In genomic region chr9:71728822-71729311, GRCm38 (mm10) we compare ENCODE assay signal across 15 mouse cellular contexts. TPM values are rescaled to one million over a fixed set of nuclear protein-coding genes. Genes with fewer than 3 reads are reported as not detected.
A peak's percentile ranks its signal among the peaks of the same experiment; 100 is the strongest.
DNase-seq lines count a peak whose midpoint lies in the region; ATAC-seq and TF ChIP-seq lines count a peak whose summit lies in the region.
"Had no signal": no experiment of that assay in that cellular context is flagged by ENCODE, and none has a peak within 500 bp of the region (broad histone marks: within the 10 kb centered on the region; RNA-seq: fewer than 3 reads in every experiment).

No protein-coding gene starts in this region.

- peak overlapping the region; percentile 51; the same call in 1 of the 2 replicates for H3K27ac ChIP-seq in hindbrain, postnatal 0 days
- H3K27ac ChIP-seq in hindbrain, embryonic 13.5 days: no peak overlapping the region
- H3K27ac ChIP-seq in lung, postnatal 0 days (ENCODE audit: low read length): no peak overlapping the region
- H3K27ac ChIP-seq: embryonic facial prominence, embryonic 13.5 days had no signal

- WGBS in hindbrain, postnatal 0 days: 30% methylated on average over 5 of the region's 5 CpGs
- 52% methylated on average over 5 of the region's 5 CpGs for WGBS in hindbrain, embryonic 13.5 days
- 49% methylated on average over 5 of the region's 5 CpGs for WGBS in lung, postnatal 0 days
- WGBS in lung, adult 2 months: 57% methylated on average over 5 of the region's 5 CpGs

- no peak overlapping the region for H3K4me2 ChIP-seq in hindbrain, postnatal 0 days (ENCODE audit: low read depth, low read length)
- no peak overlapping the region for H3K4me2 ChIP-seq in hindbrain, embryonic 13.5 days
- no peak overlapping the region for H3K4me2 ChIP-seq in lung, postnatal 0 days (replicated peaks; ENCODE audit: low read depth, low read length)
- H3K4me2 ChIP-seq: embryonic facial prominence, embryonic 13.5 days; limb, embryonic 12.5 days had no signal

- no peaks in the 10 kb centered on the region for H3K36me3 ChIP-seq in hindbrain, postnatal 0 days (ENCODE audit: insufficient read depth, low read length)
- H3K36me3 ChIP-seq in hindbrain, embryonic 13.5 days: no peaks in the 10 kb centered on the region
- H3K36me3 ChIP-seq in lung, postnatal 0 days (ENCODE audit: insufficient read depth, low read length): no peaks in the 10 kb centered on the region

- H3K27me3 ChIP-seq in hindbrain, postnatal 0 days (ENCODE audit: insufficient read depth, low read length): no peaks in the 10 kb centered on the region
- no peaks in the 10 kb centered on the region for H3K27me3 ChIP-seq in hindbrain, embryonic 13.5 days
- no peaks in the 10 kb centered on the region for H3K27me3 ChIP-seq in lung, postnatal 0 days (replicated peaks; ENCODE audit: insufficient read depth, low read length)
- H3K27me3 ChIP-seq: embryonic facial prominence, embryonic 13.5 days; limb, embryonic 12.5 days had no signal

- TF ChIP-seq POLR2A in lung, adult 2 months (IDR thresholded peaks at IDR 0.05; ENCODE audit: borderline replicate concordance, extremely low read depth, low read depth, low read length): no peak

- no peaks in the 10 kb centered on the region for H3K4me1 ChIP-seq in hindbrain, postnatal 0 days (ENCODE audit: insufficient read depth, low read length)
- peaks cover 4% of the 10 kb centered on the region for H3K4me1 ChIP-seq in hindbrain, embryonic 13.5 days (replicated peaks)
- H3K4me1 ChIP-seq in lung, postnatal 0 days (ENCODE audit: insufficient read depth, low read depth, low read length): peaks cover 3% of the 10 kb centered on the region; the same call in 1 of the 2 replicates
- peaks cover 6% of the 10 kb centered on the region for H3K4me1 ChIP-seq in lung, adult 2 months (ENCODE audit: control insufficient read depth, insufficient read depth, low read length)
- H3K4me1 ChIP-seq: embryonic facial prominence, embryonic 13.5 days had no signal

- no peak for TF ChIP-seq EP300 in lung, postnatal 0 days (IDR thresholded peaks at IDR 0.05)

- peak; percentile 10; the same call in 1 of the 2 replicates for TF ChIP-seq CTCF in hindbrain, postnatal 0 days (IDR thresholded peaks at IDR 0.05; ENCODE audit: low read depth)
- TF ChIP-seq CTCF in lung, postnatal 0 days (IDR thresholded peaks at IDR 0.05): no peak
- no peak for TF ChIP-seq CTCF in lung, adult 2 months (IDR thresholded peaks at IDR 0.05; ENCODE audit: insufficient read depth, low read length)

- peak; percentile 80 for DNase-seq in hindbrain, postnatal 0 days (ENCODE audit: low spot score)
- peak; percentile 26 for DNase-seq in lung, postnatal 0 days (ENCODE audit: low spot score)
- DNase-seq in lung, adult 2 months: no peak
- peak; percentile 81 for DNase-seq in cerebellum, adult 11 months
- DNase-seq in cerebellum, postnatal 25 days: peak; percentile 86 to 89
- no peak for DNase-seq in urinary bladder, adult 2 months (ENCODE audit: low spot score)
- no peak for DNase-seq in kidney, adult 9 months
- DNase-seq: kidney, postnatal 4 days; retina, postnatal 1 day; thymus, adult 18-20 months had no signal

- no peak overlapping the region for H3K4me3 ChIP-seq in hindbrain, postnatal 0 days (ENCODE audit: low read length)
- H3K4me3 ChIP-seq in hindbrain, embryonic 13.5 days: no peak overlapping the region
- H3K4me3 ChIP-seq in lung, postnatal 0 days (ENCODE audit: low read depth, low read length): no peak overlapping the region
- no peak overlapping the region for H3K4me3 ChIP-seq in lung, adult 2 months (replicated peaks; ENCODE audit: extremely low read depth, low read depth, low read length)
- H3K4me3 ChIP-seq: embryonic facial prominence, embryonic 13.5 days; limb, embryonic 12.5 days had no signal

- H3K9me3 ChIP-seq in hindbrain, postnatal 0 days (ENCODE audit: low read length): no peaks in the 10 kb centered on the region
- no peaks in the 10 kb centered on the region for H3K9me3 ChIP-seq in hindbrain, embryonic 13.5 days
- H3K9me3 ChIP-seq in lung, postnatal 0 days (ENCODE audit: low read length): no peaks in the 10 kb centered on the region
- H3K9me3 ChIP-seq: embryonic facial prominence, embryonic 13.5 days; limb, embryonic 12.5 days had no signal

- H3K9ac ChIP-seq in hindbrain, postnatal 0 days (replicated peaks; ENCODE audit: low read length): no peak overlapping the region
- H3K9ac ChIP-seq in hindbrain, embryonic 13.5 days: no peak overlapping the region
- no peak overlapping the region for H3K9ac ChIP-seq in lung, postnatal 0 days (replicated peaks; ENCODE audit: low read depth)
- H3K9ac ChIP-seq: embryonic facial prominence, embryonic 13.5 days; limb, embryonic 12.5 days had no signal

- ATAC-seq in hindbrain, postnatal 0 days: peak; percentile 91
- ATAC-seq in hindbrain, embryonic 13.5 days (ENCODE audit: low FRiP score): no peak; the same call in 1 of the 2 replicates
- no peak for ATAC-seq in lung, postnatal 0 days
- ATAC-seq: CD4-positive, CD25-positive, alpha-beta regulatory T cell, adult 4 months; inflammation-experienced regulatory T-cells, adult 6 months had no signal

RNA-seq across cellular contexts. Expression of gene Cgnl1, which starts 42.5 kb away (rescaled TPM):
- total RNA-seq in hindbrain, postnatal 0 days (2014; rRNA removed): 7.6 and 9.8 TPM in 2 replicates
- 7.2 and 7.6 TPM in 2 replicates for polyA plus RNA-seq in hindbrain, postnatal 0 days (2015; fragmentation: Nextera tagmentation; extraction: Ambion mirVana)
- polyA plus RNA-seq in hindbrain, embryonic 13.5 days (2015; fragmentation: Nextera tagmentation; extraction: Ambion mirVana): 7.7 and 8.9 TPM in 2 replicates
- polyA plus RNA-seq in lung, postnatal 0 days (2015; fragmentation: Nextera tagmentation; extraction: Ambion mirVana): 26.1 and 28.5 TPM in 2 replicates
- 19.3 and 32.9 TPM in 2 replicates for polyA plus RNA-seq in lung, adult 2 months (2012; rRNA removed)
- 10.4 and 16.7 TPM in 2 replicates for polyA plus RNA-seq in urinary bladder, adult 2 months (2012; rRNA removed)
- polyA plus RNA-seq: CD4-positive, CD25-positive, alpha-beta regulatory T cell, adult 4 months; inflammation-experienced regulatory T-cells, adult 6 months had no signal

Comparison
In these comparisons a context has a peak if more than half of its experiments do, and no peak if none do; other contexts are left out.
1. DNase-seq: peak in hindbrain, postnatal 0 days (single experiment), lung, postnatal 0 days (single experiment), cerebellum, adult 11 months (single experiment) and cerebellum, postnatal 25 days (2 of 2); none in lung, adult 2 months (single experiment), urinary bladder, adult 2 months (single experiment) and kidney, adult 9 months (single experiment).